Mouse (Mus musculus) hematopoietic stem cell, adult 5-6 weeks (primary cell): ENCODE measurements at regions not wholly inside any gene's neighbourhood (a gene's known extent, or its start where the extent isn't known, plus 50 kb on each side); places are given as distances from the start of the nearest gene placed in this dataset.

ENCODE experiments used
- ATAC-seq, 2 experiments: fragments of 125-278 bp in 1 of 2; replicated peaks in 1 of 2; 2 replicates each; pipeline ENCODE4 v1.8.0; 2016 to 2017; ENCODE audit warnings: inconsistent platforms in 2 of 2, mild to moderate bottlenecking in 2 of 2, moderate number of reproducible peaks in 2 of 2, low read depth in 1 of 2, moderate TSS enrichment in 1 of 2; ENCODE audit not compliant: low FRiP score in 2 of 2, poor library complexity in 2 of 2, severe bottlenecking in 2 of 2, insufficient read depth in 1 of 2, low TSS enrichment in 1 of 2

DNA sequence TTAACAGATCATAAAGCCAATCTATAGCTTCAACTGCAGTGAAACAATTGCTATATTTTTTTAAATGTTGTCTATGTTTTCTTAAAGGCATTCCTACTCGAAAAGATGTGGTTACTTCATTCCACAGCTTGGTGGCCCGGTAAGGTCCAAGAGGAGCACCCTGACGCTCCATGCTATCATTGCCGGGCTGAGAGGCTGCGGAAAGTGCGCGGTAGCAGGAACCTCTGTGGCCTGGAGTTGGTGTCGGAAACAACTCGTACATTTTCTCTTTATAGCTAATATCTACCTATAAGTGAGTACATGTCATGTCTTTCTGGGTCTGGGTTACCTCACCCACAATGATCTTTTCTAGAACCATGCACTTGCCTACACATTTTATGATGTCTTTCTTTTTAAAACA lies 371.2 kb upstream of the Gabra5 start:
- peak; percentile 98 for ATAC-seq
